Mouse (Mus musculus) frontal cortex, postnatal 10 days (tissue): ENCODE measurements at regions not wholly inside any gene's neighbourhood (a gene's known extent, or its start where the extent isn't known, plus 50 kb on each side); places are given as distances from the start of the nearest gene placed in this dataset.
A peak's percentile ranks its signal among the peaks of the same experiment; 100 is the strongest.

Source experiments
- DNase-seq, 2 experiments: peaks; one replicate each; pipeline ENCODE4 v3.0.0; 2022; ENCODE audit warnings: low spot score in 2 of 2, mixed read lengths in 1 of 2

- no peak for DNase-seq
Measured at GRCm38 (mm10) chr3:148659024-148659423, 331.3 kb downstream of the Adgrl2 start.

- no peak for DNase-seq
Measured at GRCm38 (mm10) chr3:148658368-148658767, 332.0 kb downstream of the Adgrl2 start.

DNA sequence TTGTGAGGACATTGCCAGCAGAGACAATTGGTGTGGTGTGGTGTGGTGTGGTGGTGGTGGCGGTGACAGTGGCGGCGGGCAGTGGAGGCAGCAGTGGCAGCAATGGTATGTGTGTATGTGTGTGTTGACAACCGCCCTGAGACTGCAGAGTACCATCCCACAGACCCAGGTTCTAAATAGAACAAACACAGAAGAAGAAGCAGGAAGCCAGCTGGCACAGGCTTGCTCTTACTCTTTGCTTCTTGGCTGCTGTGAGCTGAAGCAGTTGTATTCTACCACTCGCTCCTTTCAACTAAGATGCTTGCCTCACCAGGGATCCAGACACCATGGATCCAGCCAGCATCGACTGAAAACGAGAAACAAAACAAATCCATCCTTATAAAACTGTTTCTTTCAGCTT is 334.2 kb downstream of the Adgrl2 start:
- DNase-seq, result peak in 1 of 2 experiments; percentile 11

DNA sequence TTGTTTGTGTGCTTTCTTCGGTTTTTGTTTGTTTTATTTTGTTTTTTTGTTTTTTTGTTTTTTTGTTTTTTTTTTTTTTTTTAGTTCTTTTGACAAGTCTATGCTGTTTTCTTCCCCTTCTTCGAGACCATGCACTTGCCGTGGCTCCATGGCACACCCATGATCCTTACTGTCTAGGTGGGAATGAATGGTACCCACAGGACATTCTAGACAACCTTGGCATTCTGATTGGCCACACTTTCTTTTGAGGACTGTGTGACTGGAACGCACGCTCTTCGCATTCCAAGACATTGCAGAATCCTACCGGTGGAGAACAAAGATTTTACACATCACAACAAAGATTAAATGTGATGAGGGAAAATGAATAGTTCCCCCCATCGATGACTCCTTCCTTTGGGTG is 340.1 kb downstream of the Adgrl2 start:
- DNase-seq, result no peak

DNA sequence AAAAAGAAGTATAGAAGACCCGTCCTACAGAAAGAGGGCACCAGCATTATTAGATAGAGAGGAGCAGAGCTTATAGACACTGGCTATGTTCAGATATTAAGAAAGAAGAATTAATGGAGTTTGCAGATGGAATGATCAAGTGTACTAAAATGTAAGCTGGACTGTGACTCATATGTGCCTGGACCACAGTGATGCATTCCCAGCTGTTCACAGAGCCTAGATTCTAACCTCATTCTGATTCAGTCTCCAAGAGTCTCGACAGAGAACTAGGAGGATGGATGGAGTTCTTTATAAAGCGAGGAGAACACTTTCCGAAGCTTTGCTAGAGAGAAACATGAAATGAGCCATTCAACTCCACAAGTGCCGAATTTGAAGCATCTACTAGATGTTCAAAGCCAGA is 345.4 kb downstream of the Adgrl2 start:
- no peak for DNase-seq

DNA sequence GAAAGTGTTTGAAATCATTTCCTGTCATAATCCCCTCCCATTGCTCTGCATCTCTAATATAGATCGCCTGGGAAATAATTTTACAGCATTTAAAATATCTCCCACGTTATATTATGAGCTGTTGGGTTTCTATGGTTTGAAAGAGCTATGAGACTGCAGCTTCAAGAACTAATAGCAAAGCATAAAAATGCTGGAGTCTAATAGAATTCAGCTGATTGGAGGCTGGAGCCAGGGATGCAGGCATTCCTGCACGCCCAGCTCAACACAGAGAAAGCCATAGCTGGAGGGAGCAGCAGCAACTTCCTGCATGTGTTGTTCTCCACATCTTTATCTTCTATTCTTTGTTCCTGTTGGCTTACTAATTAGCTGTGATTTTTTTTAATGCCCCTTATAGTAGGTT is 348.8 kb downstream of the Adgrl2 start:
- no peak for DNase-seq

DNA sequence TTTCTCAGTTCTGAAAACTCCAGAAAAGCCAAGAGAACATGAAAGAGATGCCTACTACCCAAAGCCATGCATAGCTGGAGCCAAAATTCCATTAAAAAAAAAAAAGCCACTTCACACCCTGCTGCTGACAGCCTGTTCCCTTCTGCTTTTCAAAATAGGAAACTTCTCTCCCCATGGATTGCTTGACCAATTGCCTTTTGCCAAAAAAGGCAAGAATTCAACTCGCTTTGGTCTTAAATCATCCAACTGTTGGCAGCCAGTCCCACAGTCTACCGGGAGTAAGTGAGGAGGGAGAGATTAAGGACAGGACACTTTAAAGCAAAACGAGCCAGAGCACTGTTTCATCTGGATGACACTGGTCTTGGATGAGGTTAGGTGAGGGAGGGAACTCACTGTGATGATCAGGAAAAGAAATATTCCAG is 349.7 kb downstream of the Adgrl2 start:
- no peak for DNase-seq

- DNase-seq, result no peak
Measured at GRCm38 (mm10) chr3:148635101-148635500, 355.3 kb downstream of the Adgrl2 start.

DNA sequence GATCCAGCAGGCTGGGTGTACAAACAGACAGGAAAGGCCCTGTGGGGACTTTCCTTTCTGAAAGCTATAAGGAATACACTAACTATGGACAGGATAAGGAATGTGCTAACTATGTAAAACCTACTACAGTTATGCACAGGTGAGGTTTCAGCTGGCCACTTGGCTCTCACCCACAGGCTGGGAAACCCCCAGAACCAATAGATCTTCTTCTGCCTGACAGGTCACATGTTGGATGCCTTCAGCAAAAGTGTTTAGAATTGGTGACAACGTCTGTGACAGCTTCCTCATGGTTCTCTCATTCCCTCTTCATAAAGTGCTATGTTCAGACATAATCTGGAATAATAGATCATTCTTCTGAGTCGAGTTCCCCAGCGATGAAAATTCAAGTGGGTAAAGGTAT is 356.0 kb downstream of the Adgrl2 start:
- DNase-seq, result no peak

DNA sequence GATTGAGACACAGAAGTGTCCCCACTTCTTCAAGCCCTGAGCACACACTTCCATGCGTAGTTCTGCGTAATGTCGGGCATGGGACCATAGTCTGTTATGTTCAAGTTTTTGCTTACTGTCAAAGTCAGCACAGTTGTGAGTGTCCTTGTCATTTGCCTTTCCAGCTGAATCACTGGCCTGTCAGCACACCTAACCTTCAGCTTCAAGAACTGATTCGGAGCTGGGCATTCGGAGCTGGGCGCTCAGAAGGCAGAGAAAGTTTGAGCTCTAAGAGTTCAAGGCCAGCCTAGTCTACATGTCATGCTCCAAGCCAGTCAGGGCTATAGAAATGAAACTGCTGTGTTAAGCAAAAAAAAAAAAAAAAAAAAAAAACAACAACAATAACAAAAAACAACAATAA is 357.1 kb downstream of the Adgrl2 start:
- no peak for DNase-seq

GRCm38 (mm10) chr3:148632449-148632848 is 357.9 kb downstream of the Adgrl2 start:
- DNase-seq, result no peak

GRCm38 (mm10) chr3:148631415-148632192 is 358.8 kb downstream of the Adgrl2 start:
- DNase-seq, result no peak

DNA sequence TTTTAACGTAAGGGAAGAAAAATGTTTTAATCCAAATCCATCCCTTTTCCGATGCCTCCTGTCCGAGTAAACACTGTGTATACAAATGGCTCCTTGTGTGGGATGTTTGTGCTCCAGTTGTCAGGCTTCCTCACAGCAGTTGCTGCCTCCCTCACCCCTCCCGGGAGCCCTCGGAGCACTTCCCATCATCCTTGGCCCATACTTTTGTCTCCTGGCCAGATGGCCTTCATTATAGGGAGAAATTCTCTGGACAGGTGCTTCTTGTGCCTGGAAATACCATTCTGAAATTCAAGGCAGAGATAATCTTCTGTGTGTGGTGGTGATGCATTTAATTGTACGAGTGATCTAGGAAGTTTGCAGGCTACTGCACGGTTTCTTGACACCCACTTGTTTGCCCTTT is 359.5 kb downstream of the Adgrl2 start:
- DNase-seq, result no peak

DNA sequence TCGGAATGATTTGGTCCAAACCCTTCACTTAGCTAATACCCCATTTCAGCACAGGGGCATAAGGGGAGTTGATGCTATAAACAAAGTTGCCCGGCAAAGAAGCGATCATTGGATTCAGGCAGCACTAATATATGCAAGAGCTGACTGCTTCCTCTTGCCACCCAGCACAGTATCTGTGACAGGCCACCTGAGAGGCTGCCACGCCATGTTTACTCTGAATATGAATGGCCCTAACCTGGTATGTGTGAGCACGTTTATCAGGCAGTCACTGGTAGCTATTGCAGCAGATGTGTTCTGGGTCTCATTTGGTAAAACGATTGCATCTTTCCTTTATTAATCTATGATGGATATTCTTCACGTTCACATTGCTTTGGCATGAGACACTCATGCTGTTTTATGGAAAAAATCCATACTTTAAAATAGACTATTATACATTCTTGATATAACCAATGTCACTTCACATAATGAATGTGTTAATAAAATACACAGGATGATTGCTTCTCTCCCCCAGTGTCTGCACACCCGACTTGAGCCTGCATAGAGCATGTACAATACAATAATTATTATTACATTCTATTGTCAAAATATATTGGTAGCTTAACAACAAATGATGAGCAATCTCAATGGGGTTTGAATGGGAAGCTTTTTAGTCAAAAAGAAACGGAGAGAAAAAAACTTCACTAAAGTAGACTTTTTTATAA is 375.2 kb downstream of the Adgrl2 start:
- DNase-seq, result no peak

DNA sequence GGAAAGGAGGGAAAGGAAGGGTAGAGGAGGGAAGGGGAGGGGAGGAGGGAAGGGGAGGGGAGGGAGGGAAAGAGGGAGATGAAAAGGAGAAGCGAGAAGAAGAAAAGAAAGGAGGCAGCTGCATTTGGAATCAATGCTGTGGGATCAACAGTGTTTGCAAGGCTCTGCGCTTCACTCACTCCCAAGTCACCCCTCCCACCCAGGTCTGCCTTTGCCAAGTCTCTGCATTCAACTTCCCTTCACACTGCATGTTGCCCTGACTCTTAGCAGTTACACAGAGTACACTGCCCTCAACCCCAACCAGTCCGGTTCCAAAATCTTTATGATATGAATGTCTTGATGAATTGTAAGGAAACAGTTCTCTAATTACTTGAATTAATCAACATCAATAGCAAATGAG is 376.9 kb downstream of the Adgrl2 start:
- DNase-seq, result no peak

- DNase-seq, result no peak
Measured at GRCm38 (mm10) chr3:148603276-148603675, 387.1 kb downstream of the Adgrl2 start.

- DNase-seq, result no peak
Measured at GRCm38 (mm10) chr3:148602730-148603255, 387.6 kb downstream of the Adgrl2 start.

- no peak for DNase-seq
Measured at GRCm38 (mm10) chr3:148595561-148595960, 394.8 kb downstream of the Adgrl2 start.

- no peak for DNase-seq
Measured at GRCm38 (mm10) chr3:148589556-148589955, 400.8 kb downstream of the Adgrl2 start.

DNA sequence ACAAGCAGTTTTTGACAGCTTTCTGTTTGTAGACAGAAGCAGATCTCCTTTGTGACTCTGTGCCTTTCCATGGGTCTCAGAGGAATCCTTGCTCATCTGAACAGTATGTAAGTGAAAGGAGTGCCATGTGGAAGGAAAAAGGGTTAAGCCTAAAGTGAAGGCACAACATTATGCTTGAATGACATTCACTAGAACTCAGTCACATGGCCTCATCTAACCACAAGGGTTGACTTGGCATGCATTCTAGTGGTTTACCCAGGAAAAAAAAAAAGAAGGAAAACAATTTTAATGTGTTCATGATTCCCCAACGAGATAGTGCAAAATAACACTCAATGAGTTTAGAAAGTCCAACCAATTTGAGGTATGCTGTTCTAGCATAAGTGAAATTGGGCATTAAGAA is 414.6 kb downstream of the Adgrl2 start:
- no peak for DNase-seq

- no peak for DNase-seq
Measured at GRCm38 (mm10) chr3:148572493-148572892, 417.9 kb downstream of the Adgrl2 start.

GRCm38 (mm10) chr3:148564716-148565115 is 425.6 kb downstream of the Adgrl2 start:
- no peak for DNase-seq

DNA sequence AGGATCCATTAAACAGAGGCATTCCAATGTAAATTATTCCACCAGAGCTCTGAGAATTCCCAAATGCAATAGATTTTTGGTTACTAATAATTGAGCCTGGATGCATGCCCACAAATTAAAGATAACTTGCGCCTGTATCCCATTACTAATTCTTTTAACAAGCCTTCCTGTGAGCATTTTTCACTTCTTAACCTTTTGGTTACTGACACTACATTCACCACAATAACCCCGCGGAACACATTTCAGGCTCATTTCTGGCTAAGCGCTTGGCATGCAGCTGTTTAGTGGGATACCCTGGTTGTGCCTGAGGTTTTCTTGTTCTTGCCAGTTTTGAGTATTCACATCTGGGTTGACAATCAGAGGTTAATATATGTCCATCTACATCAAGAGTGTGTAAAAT is 429.1 kb downstream of the Adgrl2 start:
- DNase-seq, result no peak
